Mouse (Mus musculus) stomach, postnatal 0 days (tissue): ENCODE measurements around the gene 2210408I21Rik. TPM values are rescaled to one million over a fixed set of nuclear protein-coding genes. Genes with fewer than 3 reads are reported as not detected.

Source experiments
- ATAC-seq: fragments of 200-750 bp; cut with Nextera tagmentation; 2 replicates; pipeline ENCODE4 v1.8.0; 2017; ENCODE audit not compliant: low FRiP score, low TSS enrichment
- DNase-seq: peaks from one replicate; pipeline ENCODE4 v3.0.0-alpha.2; 2016; ENCODE audit warnings: low spot score
- H3K27ac ChIP-seq: fragments of 300-500 bp; sonication (generic); replicated peaks from 2 replicates; pipeline ENCODE4 v1.5.1; 2014; ENCODE audit warnings: mild to moderate bottlenecking, control low read depth
- H3K27me3 ChIP-seq: fragments of 300-500 bp; sonication (generic); 2 replicates; pipeline ENCODE4 v1.6.1; 2014; ENCODE audit warnings: low read length; ENCODE audit not compliant: control insufficient read depth, insufficient read depth
- H3K36me3 ChIP-seq: fragments of 300-500 bp; sonication (generic); 2 replicates; pipeline ENCODE4 v1.6.1; 2014; ENCODE audit warnings: low read length, mixed read lengths; ENCODE audit not compliant: control insufficient read depth, insufficient read depth
- H3K4me1 ChIP-seq: fragments of 300-500 bp; sonication (generic); replicated peaks from 2 replicates; pipeline ENCODE4 v1.6.1; 2014; ENCODE audit warnings: antibody characterized with exemption; ENCODE audit not compliant: control insufficient read depth, insufficient read depth
- H3K4me2 ChIP-seq: fragments of 300-500 bp; sonication (generic); replicated peaks from 2 replicates; pipeline ENCODE4 v1.6.1; 2014; ENCODE audit warnings: low read depth, mild to moderate bottlenecking, control low read depth, moderate library complexity
- H3K4me3 ChIP-seq: fragments of 300-500 bp; sonication (generic); 2 replicates; pipeline ENCODE4 v1.5.1; 2014; ENCODE audit warnings: low read depth, low read length, control low read depth
- H3K9ac ChIP-seq: fragments of 300-500 bp; sonication (generic); 2 replicates; pipeline ENCODE4 v1.6.1; 2014; ENCODE audit warnings: mild to moderate bottlenecking, low read length, control low read depth, mixed read lengths
- H3K9me3 ChIP-seq: fragments of 300-500 bp; sonication (generic); 2 replicates; pipeline ENCODE4 v1.6.1; 2016; ENCODE audit warnings: low read length; ENCODE audit not compliant: control insufficient read depth
- CTCF ChIP-seq: IDR thresholded peaks from 2 replicates; pipeline ENCODE4 v1.5.1; 2016; ENCODE audit warnings: antibody characterized with exemption, low read depth, mild to moderate bottlenecking, moderate library complexity
- EP300 ChIP-seq: optimal IDR thresholded peaks from 2 replicates; pipeline ENCODE3; 2016; ENCODE audit warnings: antibody characterized with exemption
- WGBS: fragments of 180-500 bp; shearing (Covaris S2); extraction: QIAGEN DNeasy Blood & Tissue Kit; methylation state at CpG from one replicate; pipeline ENCODE4 v1.1.7; 2014; 5-methylcytosine and 5-hydroxymethylcytosine counted together
- polyA plus RNA-seq: library from polyadenylated mRNA; unstranded; fragments of >200 nt; fragmentation: Nextera tagmentation; extraction: Ambion mirVana; gene quantifications from 2 replicates; pipeline ENCODE4 v1.2.1, GENCODE M21; 2015

2210408I21Rik gene
- polyA plus RNA-seq, 1 experiment from 2014 or later = 4.7 TPM

- Histone ChIP-seq H3K4me3 (no peak overlapping the region), H3K9ac (no peak overlapping the region), H3K4me2 (no peak overlapping the region), H3K9me3 (no peaks in the 10 kb centered on the region), H3K27me3 (no peaks in the 10 kb centered on the region), H3K36me3 (no peaks in the 10 kb centered on the region), H3K4me1 (no peaks in the 10 kb centered on the region), H3K27ac (no peak overlapping the region)
- TF ChIP-seq CTCF (no peak), EP300 (no peak)
- no peak for ATAC-seq
- 71% methylated on average over 7 of the region's 7 CpGs for WGBS
- no peak for DNase-seq
Measured at GRCm38 (mm10) chr13:77208764-77209418, 73.6 kb downstream of the 2210408I21Rik start.

- H3K27me3 ChIP-seq = no peaks in the 10 kb centered on the region
- no peak overlapping the region for H3K4me3 ChIP-seq
- no peaks in the 10 kb centered on the region for H3K36me3 ChIP-seq
- no peaks in the 10 kb centered on the region for H3K9me3 ChIP-seq
- TF ChIP-seq EP300 (no peak), CTCF (no peak)
- no peak for DNase-seq
- no peak overlapping the region for H3K27ac ChIP-seq
- no peaks in the 10 kb centered on the region for H3K4me1 ChIP-seq
- ATAC-seq = no peak
- H3K4me2 ChIP-seq = no peak overlapping the region
- no peak overlapping the region for H3K9ac ChIP-seq
Measured at GRCm38 (mm10) chr13:77213196-77213595, 77.9 kb downstream of the 2210408I21Rik start.

GRCm38 (mm10) chr13:77215460-77215859 is 80.1 kb downstream of the 2210408I21Rik start:
- Histone ChIP-seq H3K9me3 (no peaks in the 10 kb centered on the region), H3K4me1 (no peaks in the 10 kb centered on the region), H3K36me3 (no peaks in the 10 kb centered on the region), H3K27ac (no peak overlapping the region), H3K4me3 (no peak overlapping the region), H3K27me3 (no peaks in the 10 kb centered on the region), H3K9ac (no peak overlapping the region), H3K4me2 (no peak overlapping the region)
- 74% methylated on average over 2 of the region's 2 CpGs for WGBS
- ATAC-seq = no peak
- no peak for DNase-seq
- TF ChIP-seq CTCF (peak; percentile 61), EP300 (no peak)

GRCm38 (mm10) chr13:77217672-77218280 is 82.4 kb downstream of the 2210408I21Rik start:
- WGBS = 82% methylated on average over 4 of the region's 4 CpGs
- ATAC-seq = no peak

GRCm38 (mm10) chr13:77221072-77221471 is 85.7 kb downstream of the 2210408I21Rik start:
- TF ChIP-seq CTCF = no peak
- no peak for TF ChIP-seq EP300
- 73% methylated on average over 2 of the region's 2 CpGs for WGBS
- Histone ChIP-seq H3K36me3 (no peaks in the 10 kb centered on the region), H3K9ac (no peak overlapping the region), H3K4me3 (no peak overlapping the region), H3K9me3 (no peaks in the 10 kb centered on the region), H3K27me3 (no peaks in the 10 kb centered on the region), H3K4me1 (no peaks in the 10 kb centered on the region), H3K4me2 (no peak overlapping the region), H3K27ac (no peak overlapping the region)
- DNase-seq (no peak), ATAC-seq (no peak)

More at GRCm38 (mm10) chr13:77217672-77218280, 82.4 kb downstream of the 2210408I21Rik start:
- TF ChIP-seq EP300 = no peak
- no peak for TF ChIP-seq CTCF
- H3K36me3 ChIP-seq = no peaks in the 10 kb centered on the region
- no peak overlapping the region for H3K9ac ChIP-seq
- no peak overlapping the region for H3K4me2 ChIP-seq
- H3K9me3 ChIP-seq = no peaks in the 10 kb centered on the region
- no peaks in the 10 kb centered on the region for H3K27me3 ChIP-seq
- H3K27ac ChIP-seq = no peak overlapping the region
- DNase-seq = no peak
- H3K4me1 ChIP-seq = no peaks in the 10 kb centered on the region
- no peak overlapping the region for H3K4me3 ChIP-seq

GRCm38 (mm10) chr13:77256541-77256940 is 121.2 kb downstream of the 2210408I21Rik start:
- Histone ChIP-seq H3K27ac (no peak overlapping the region), H3K9ac (no peak overlapping the region), H3K4me2 (no peak overlapping the region), H3K27me3 (no peaks in the 10 kb centered on the region), H3K4me3 (no peak overlapping the region), H3K9me3 (no peaks in the 10 kb centered on the region), H3K4me1 (no peaks in the 10 kb centered on the region), H3K36me3 (no peaks in the 10 kb centered on the region)
- no peak for ATAC-seq
- no peak for DNase-seq
- TF ChIP-seq CTCF = no peak
- TF ChIP-seq EP300 = no peak
- WGBS = 86% methylated on average over 6 of the region's 6 CpGs
